Mouse (Mus musculus): ENCODE measurements at regions not wholly inside any gene's neighbourhood (a gene's known extent, or its start where the extent isn't known, plus 50 kb on each side); places are given as distances from the start of the nearest gene placed in this dataset.

DNA sequence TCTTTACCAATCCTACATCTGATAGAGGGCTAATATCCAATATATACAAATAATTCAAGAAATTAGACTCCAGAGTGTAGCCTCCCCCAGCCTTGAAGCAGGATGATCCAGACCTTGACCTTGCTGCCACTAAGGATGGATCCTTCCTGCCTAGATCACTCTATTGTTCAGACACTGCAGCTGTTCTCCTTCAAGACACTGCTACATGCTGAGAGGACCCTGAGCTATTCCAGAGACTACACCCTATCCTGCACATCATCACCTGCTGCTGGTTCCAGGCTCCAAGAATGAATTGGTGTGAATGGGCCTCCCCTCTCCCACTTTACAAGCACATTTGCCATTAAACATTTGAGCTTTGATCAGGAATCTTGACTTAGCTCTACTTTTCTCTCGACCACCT is 588.2 kb upstream of the Kcnd2 start:
- TF ChIP-seq CTCF (IDR thresholded peaks at IDR 0.05; ENCODE audit: borderline replicate concordance, insufficient read depth, low read depth, low read length) (no peak), POLR2A (IDR thresholded peaks at IDR 0.05; ENCODE audit: borderline replicate concordance, insufficient read depth, low read length) (no peak)

Data from cerebellum, adult 2 months (tissue).